Mouse (Mus musculus): ENCODE measurements at regions not wholly inside any gene's neighbourhood (a gene's known extent, or its start where the extent isn't known, plus 50 kb on each side); places are given as distances from the start of the nearest gene placed in this dataset.

DNA sequence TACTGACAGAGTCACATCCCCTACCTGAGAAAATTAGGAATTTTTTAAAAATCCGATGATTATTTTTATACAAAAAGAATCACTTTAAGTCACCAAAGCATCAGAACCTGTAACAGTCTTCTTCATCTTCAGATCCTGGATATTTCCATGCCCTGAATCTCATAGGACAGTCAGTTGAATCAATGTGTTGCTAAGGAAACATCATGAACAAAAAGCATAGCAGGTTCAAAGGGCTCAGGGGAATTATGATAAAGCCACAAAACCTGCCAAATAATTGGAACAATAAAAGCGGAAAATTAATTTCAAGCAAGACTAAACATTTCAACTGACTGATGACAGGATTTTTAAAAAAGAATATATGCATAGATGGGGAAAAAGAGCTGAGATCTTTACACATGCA lies 393.9 kb downstream of the Bckdhb start:
- 72% methylated on average over 2 of the region's 2 CpGs for WGBS (ENCODE audit: insufficient replicate concordance)
- no peaks in the 10 kb centered on the region for H3K9me3 ChIP-seq (ENCODE audit: low read length)
- H3K27ac ChIP-seq (ENCODE audit: low read depth) = no peak overlapping the region
- ATAC-seq (no peak), DNase-seq (no peak)
- H3K27me3 ChIP-seq (ENCODE audit: insufficient read depth, low read length) = no peaks in the 10 kb centered on the region
- no peak for TF ChIP-seq CTCF (IDR thresholded peaks at IDR 0.05; ENCODE audit: low read depth)
- no peak for TF ChIP-seq EP300 (IDR thresholded peaks at IDR 0.05; ENCODE audit: low read depth)
- no peak overlapping the region for H3K4me3 ChIP-seq (ENCODE audit: low read depth, low read length)
- no peaks in the 10 kb centered on the region for H3K36me3 ChIP-seq (replicated peaks; ENCODE audit: insufficient read depth, low read length)
- H3K9ac ChIP-seq (replicated peaks) = no peak overlapping the region
- H3K4me2 ChIP-seq (ENCODE audit: low read depth, low read length) = no peak overlapping the region
- H3K4me1 ChIP-seq (ENCODE audit: insufficient read depth) = no peaks in the 10 kb centered on the region

DNA sequence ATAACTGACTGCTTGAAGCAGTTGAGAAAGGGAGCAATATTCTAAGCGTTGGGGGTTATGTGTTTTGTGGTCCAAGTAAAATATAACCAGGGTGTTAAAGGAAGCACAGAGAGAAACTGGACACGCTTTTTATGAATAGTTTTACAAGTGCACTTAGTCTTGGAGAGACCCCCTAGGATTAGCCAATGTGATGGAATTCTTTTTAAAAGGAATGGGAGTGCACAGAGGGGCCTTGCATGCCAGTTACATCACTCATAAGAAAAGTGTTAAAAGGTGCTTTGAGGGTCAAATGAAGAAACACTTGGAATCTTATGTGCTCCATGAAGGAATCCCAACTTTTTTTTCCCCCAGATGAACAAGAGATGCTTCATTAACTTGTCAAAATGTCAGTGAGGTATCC lies 394.4 kb downstream of the Bckdhb start:
- DNase-seq = no peak
- no peak for ATAC-seq
- H3K4me3 ChIP-seq (ENCODE audit: low read depth, low read length) = no peak overlapping the region
- no peak overlapping the region for H3K9ac ChIP-seq (replicated peaks)
- no peaks in the 10 kb centered on the region for H3K27me3 ChIP-seq (ENCODE audit: insufficient read depth, low read length)
- no peak overlapping the region for H3K27ac ChIP-seq (ENCODE audit: low read depth)
- WGBS (ENCODE audit: insufficient replicate concordance) = 65% methylated on average over 2 of the region's 2 CpGs
- H3K36me3 ChIP-seq (replicated peaks; ENCODE audit: insufficient read depth, low read length) = no peaks in the 10 kb centered on the region
- no peaks in the 10 kb centered on the region for H3K4me1 ChIP-seq (ENCODE audit: insufficient read depth)
- H3K9me3 ChIP-seq (ENCODE audit: low read length) = no peaks in the 10 kb centered on the region
- H3K4me2 ChIP-seq (ENCODE audit: low read depth, low read length) = no peak overlapping the region
- no peak for TF ChIP-seq EP300 (IDR thresholded peaks at IDR 0.05; ENCODE audit: low read depth)
- no peak for TF ChIP-seq CTCF (IDR thresholded peaks at IDR 0.05; ENCODE audit: low read depth)

GRCm38 (mm10) chr9:84323145-84323544 lies 398.2 kb downstream of the Bckdhb start:
- TF ChIP-seq EP300 (IDR thresholded peaks at IDR 0.05; ENCODE audit: low read depth) = no peak
- TF ChIP-seq CTCF (IDR thresholded peaks at IDR 0.05; ENCODE audit: low read depth) = no peak
- H3K4me1 ChIP-seq (ENCODE audit: insufficient read depth) = no peaks in the 10 kb centered on the region
- H3K27ac ChIP-seq (ENCODE audit: low read depth) = no peak overlapping the region
- H3K4me3 ChIP-seq (ENCODE audit: low read depth, low read length) = no peak overlapping the region
- H3K9ac ChIP-seq (replicated peaks) = no peak overlapping the region
- WGBS (ENCODE audit: insufficient replicate concordance) = 58% methylated on average over 2 of the region's 2 CpGs
- no peak overlapping the region for H3K4me2 ChIP-seq (ENCODE audit: low read depth, low read length)
- no peaks in the 10 kb centered on the region for H3K36me3 ChIP-seq (replicated peaks; ENCODE audit: insufficient read depth, low read length)
- no peaks in the 10 kb centered on the region for H3K27me3 ChIP-seq (ENCODE audit: insufficient read depth, low read length)
- H3K9me3 ChIP-seq (ENCODE audit: low read length) = no peaks in the 10 kb centered on the region
- no peak for ATAC-seq
- DNase-seq = no peak

DNA sequence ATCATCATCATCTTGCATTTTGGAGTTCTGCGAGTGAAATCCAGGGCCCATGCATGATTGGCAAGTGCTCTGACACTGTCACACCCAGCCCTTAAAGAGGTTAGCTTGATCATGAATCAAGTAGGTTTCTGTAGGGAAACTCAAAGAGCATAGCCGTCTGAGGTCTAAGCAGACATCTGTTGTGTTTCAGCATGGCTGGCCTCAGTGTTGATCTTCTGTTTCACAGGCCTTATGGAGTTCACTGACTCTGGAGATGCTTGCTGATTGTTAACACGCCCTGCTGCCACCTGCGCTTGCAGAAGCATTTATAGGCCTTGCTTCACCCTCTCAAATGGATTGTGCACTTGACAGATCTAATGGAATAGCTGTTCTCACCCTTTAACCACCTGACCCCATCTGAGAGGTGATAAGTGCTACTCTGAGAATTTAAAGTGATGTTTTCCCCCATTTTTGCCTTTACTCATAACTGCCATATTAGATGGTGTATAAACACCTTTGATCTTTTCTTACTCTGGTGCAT lies 406.2 kb downstream of the Bckdhb start:
- no peak overlapping the region for H3K9ac ChIP-seq (replicated peaks)
- H3K27me3 ChIP-seq (ENCODE audit: insufficient read depth, low read length) = no peaks in the 10 kb centered on the region
- H3K4me3 ChIP-seq (ENCODE audit: low read depth, low read length) = no peak overlapping the region
- H3K36me3 ChIP-seq (replicated peaks; ENCODE audit: insufficient read depth, low read length) = no peaks in the 10 kb centered on the region
- WGBS (ENCODE audit: insufficient replicate concordance) = 75% methylated on average over 4 of the region's 4 CpGs
- H3K9me3 ChIP-seq (ENCODE audit: low read length) = no peaks in the 10 kb centered on the region
- no peak for TF ChIP-seq CTCF (IDR thresholded peaks at IDR 0.05; ENCODE audit: low read depth)
- no peak for TF ChIP-seq EP300 (IDR thresholded peaks at IDR 0.05; ENCODE audit: low read depth)
- DNase-seq (no peak), ATAC-seq (no peak)
- H3K4me1 ChIP-seq (ENCODE audit: insufficient read depth) = no peaks in the 10 kb centered on the region
- H3K4me2 ChIP-seq (ENCODE audit: low read depth, low read length) = no peak overlapping the region
- no peak overlapping the region for H3K27ac ChIP-seq (ENCODE audit: low read depth)

GRCm38 (mm10) chr9:84343435-84344095 lies 418.6 kb downstream of the Bckdhb start:
- WGBS (ENCODE audit: insufficient replicate concordance) = 15% methylated on average over 7 of the region's 7 CpGs
- no peak for TF ChIP-seq EP300 (IDR thresholded peaks at IDR 0.05; ENCODE audit: low read depth)
- peak; percentile 76 for TF ChIP-seq CTCF (IDR thresholded peaks at IDR 0.05; ENCODE audit: low read depth)

GRCm38 (mm10) chr9:84350223-84350622 lies 425.3 kb downstream of the Bckdhb start:
- no peaks in the 10 kb centered on the region for H3K9me3 ChIP-seq (ENCODE audit: low read length)
- ATAC-seq = no peak
- no peaks in the 10 kb centered on the region for H3K4me1 ChIP-seq (ENCODE audit: insufficient read depth)
- H3K4me3 ChIP-seq (ENCODE audit: low read depth, low read length) = no peak overlapping the region
- WGBS (ENCODE audit: insufficient replicate concordance) = 60% methylated on average over 2 of the region's 2 CpGs
- H3K27ac ChIP-seq (ENCODE audit: low read depth) = no peak overlapping the region
- no peak for DNase-seq
- H3K9ac ChIP-seq (replicated peaks) = no peak overlapping the region
- TF ChIP-seq CTCF (IDR thresholded peaks at IDR 0.05; ENCODE audit: low read depth) (no peak), EP300 (IDR thresholded peaks at IDR 0.05; ENCODE audit: low read depth) (no peak)
- H3K36me3 ChIP-seq (replicated peaks; ENCODE audit: insufficient read depth, low read length) = no peaks in the 10 kb centered on the region
- no peak overlapping the region for H3K4me2 ChIP-seq (ENCODE audit: low read depth, low read length)
- H3K27me3 ChIP-seq (ENCODE audit: insufficient read depth, low read length) = no peaks in the 10 kb centered on the region

More at GRCm38 (mm10) chr9:84343435-84344095, 418.6 kb downstream of the Bckdhb start:
- peak; percentile 82 for DNase-seq
- no peak overlapping the region for H3K27ac ChIP-seq (ENCODE audit: low read depth)
- no peaks in the 10 kb centered on the region for H3K9me3 ChIP-seq (ENCODE audit: low read length)
- no peaks in the 10 kb centered on the region for H3K27me3 ChIP-seq (ENCODE audit: insufficient read depth, low read length)
- H3K4me3 ChIP-seq (ENCODE audit: low read depth, low read length) = no peak overlapping the region
- H3K4me1 ChIP-seq (ENCODE audit: insufficient read depth) = no peaks in the 10 kb centered on the region
- H3K4me2 ChIP-seq (ENCODE audit: low read depth, low read length) = no peak overlapping the region
- peak; percentile 72 for ATAC-seq
- no peaks in the 10 kb centered on the region for H3K36me3 ChIP-seq (replicated peaks; ENCODE audit: insufficient read depth, low read length)
- no peak overlapping the region for H3K9ac ChIP-seq (replicated peaks)

Data from liver, postnatal 0 days (tissue).